Mouse (Mus musculus) limb, embryonic 12.5 days (tissue): ENCODE measurements at regions not wholly inside any gene's neighbourhood (a gene's known extent, or its start where the extent isn't known, plus 50 kb on each side); places are given as distances from the start of the nearest gene placed in this dataset.

Experiments used
- ATAC-seq: fragments of 200-750 bp; cut with Nextera tagmentation; 2 replicates; pipeline ENCODE4 v1.8.0; 2017; ENCODE audit warnings: low read depth, moderate TSS enrichment; ENCODE audit not compliant: insufficient number of reproducible peaks, insufficient read depth, low FRiP score, low TSS enrichment
- H3K27ac ChIP-seq: fragments of 300-500 bp; sonication (generic); 2 replicates; pipeline ENCODE4 v1.5.1; 2016; ENCODE audit warnings: mild to moderate bottlenecking, moderate library complexity
- H3K27me3 ChIP-seq: fragments of 300-500 bp; sonication (generic); 2 replicates; pipeline ENCODE4 v1.6.1; 2016; ENCODE audit warnings: mild to moderate bottlenecking, moderate library complexity
- H3K36me3 ChIP-seq: fragments of 300-500 bp; sonication (generic); 2 replicates; pipeline ENCODE4 v1.6.1; 2016; ENCODE audit warnings: mild to moderate bottlenecking, moderate library complexity
- H3K4me1 ChIP-seq: fragments of 300-500 bp; sonication (generic); replicated peaks from 2 replicates; pipeline ENCODE4 v1.6.1; 2016
- H3K4me2 ChIP-seq: fragments of 300-500 bp; sonication (generic); 2 replicates; pipeline ENCODE4 v1.6.1; 2016; ENCODE audit warnings: mild to moderate bottlenecking, moderate library complexity
- H3K4me3 ChIP-seq: fragments of 300-500 bp; sonication (generic); replicated peaks from 2 replicates; pipeline ENCODE4 v1.5.1; 2016; ENCODE audit warnings: mild to moderate bottlenecking
- H3K9ac ChIP-seq: fragments of 300-500 bp; sonication (generic); replicated peaks from 2 replicates; pipeline ENCODE4 v1.6.1; 2016; ENCODE audit warnings: mild to moderate bottlenecking, moderate library complexity
- H3K9me3 ChIP-seq: fragments of 300-500 bp; sonication (generic); 2 replicates; pipeline ENCODE4 v1.6.1; 2016; ENCODE audit warnings: mild to moderate bottlenecking, moderate library complexity
- WGBS: fragments of 180-500 bp; shearing (Covaris S2); methylation state at CpG from one replicate; pipeline ENCODE4 v1.1.7; 2016; 5-methylcytosine and 5-hydroxymethylcytosine counted together

DNA sequence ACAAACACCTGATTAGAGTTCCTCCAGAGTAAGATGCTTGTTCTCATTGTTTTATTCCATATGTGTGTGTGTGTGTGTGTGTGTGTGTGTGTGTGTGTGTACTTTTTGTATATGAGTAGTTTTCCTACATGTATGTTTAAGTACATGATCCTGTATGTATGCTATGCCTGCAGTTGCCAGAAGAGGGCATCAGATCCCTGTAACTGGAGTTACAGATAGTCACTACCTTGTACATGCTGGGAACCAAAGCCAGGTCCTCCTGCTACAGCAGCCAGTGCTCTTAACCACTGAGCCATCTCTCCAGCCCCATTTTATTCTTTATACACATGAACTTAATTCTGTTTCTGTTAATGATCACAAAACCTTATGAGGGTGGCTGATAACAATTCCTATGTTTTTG lies 127.8 kb downstream of the Anxa2 start:
- H3K4me2 ChIP-seq = no peak overlapping the region
- no peaks in the 10 kb centered on the region for H3K36me3 ChIP-seq
- ATAC-seq = no peak

DNA sequence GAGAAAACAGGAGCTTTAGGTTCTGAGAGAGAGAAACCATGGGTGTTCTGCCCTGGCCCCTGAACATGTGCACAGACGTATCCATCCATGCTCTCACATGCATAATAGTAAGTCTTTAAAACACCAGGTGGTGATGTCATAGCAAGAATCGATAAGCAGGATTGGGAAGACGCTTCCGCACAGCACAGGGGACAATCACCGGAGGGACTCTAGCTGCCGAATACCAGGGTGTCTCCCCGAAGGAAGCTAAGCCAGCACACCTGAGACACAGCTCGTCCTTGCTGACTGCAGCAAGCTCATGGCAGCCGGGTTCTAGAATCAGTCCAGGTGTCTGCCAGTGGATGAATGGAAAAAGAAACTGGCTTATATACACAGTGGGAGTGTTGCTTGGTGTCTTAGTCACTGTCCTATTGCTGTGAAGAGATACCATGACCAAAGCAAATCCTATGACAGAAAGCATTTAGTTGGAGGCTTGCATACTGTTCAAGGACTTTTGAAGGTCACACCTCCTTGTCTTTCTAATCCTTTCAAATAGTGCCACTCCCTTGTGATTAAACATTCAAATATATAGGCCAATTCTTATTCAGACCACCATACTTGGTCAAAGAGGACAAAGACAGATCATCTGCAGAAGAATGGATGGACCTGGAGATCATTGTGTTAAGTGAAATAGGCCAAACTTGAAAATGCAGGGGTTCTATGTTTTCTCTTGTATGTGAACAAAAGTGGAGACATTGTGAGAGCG lies 124.4 kb downstream of the Anxa2 start:
- H3K27ac ChIP-seq = no peak overlapping the region
- no peaks in the 10 kb centered on the region for H3K9me3 ChIP-seq
- H3K9ac ChIP-seq = no peak overlapping the region
- 92% methylated on average over 10 of the region's 10 CpGs for WGBS
- peaks cover 35% of the 10 kb centered on the region for H3K27me3 ChIP-seq
- ATAC-seq = no peak
- no peaks in the 10 kb centered on the region for H3K4me1 ChIP-seq
- H3K4me2 ChIP-seq = no peak overlapping the region
- no peak overlapping the region for H3K4me3 ChIP-seq
- H3K36me3 ChIP-seq = no peaks in the 10 kb centered on the region

More for the DNA sequence above, 127.8 kb downstream of the Anxa2 start:
- H3K4me1 ChIP-seq = no peaks in the 10 kb centered on the region
- no peak overlapping the region for H3K27ac ChIP-seq
- no peak overlapping the region for H3K4me3 ChIP-seq
- no peaks in the 10 kb centered on the region for H3K9me3 ChIP-seq
- peaks cover 16% of the 10 kb centered on the region for H3K27me3 ChIP-seq
- H3K9ac ChIP-seq = no peak overlapping the region

GRCm38 (mm10) chr9:69575386-69575785 lies 122.0 kb downstream of the Anxa2 start:
- Histone ChIP-seq H3K9ac (no peak overlapping the region), H3K27ac (no peak overlapping the region), H3K4me3 (no peak overlapping the region), H3K9me3 (no peaks in the 10 kb centered on the region), H3K4me1 (no peaks in the 10 kb centered on the region), H3K27me3 (peaks cover 35% of the 10 kb centered on the region), H3K36me3 (no peaks in the 10 kb centered on the region), H3K4me2 (no peak overlapping the region)
- WGBS = 14% methylated on average over 14 of the region's 14 CpGs
- no peak for ATAC-seq

DNA sequence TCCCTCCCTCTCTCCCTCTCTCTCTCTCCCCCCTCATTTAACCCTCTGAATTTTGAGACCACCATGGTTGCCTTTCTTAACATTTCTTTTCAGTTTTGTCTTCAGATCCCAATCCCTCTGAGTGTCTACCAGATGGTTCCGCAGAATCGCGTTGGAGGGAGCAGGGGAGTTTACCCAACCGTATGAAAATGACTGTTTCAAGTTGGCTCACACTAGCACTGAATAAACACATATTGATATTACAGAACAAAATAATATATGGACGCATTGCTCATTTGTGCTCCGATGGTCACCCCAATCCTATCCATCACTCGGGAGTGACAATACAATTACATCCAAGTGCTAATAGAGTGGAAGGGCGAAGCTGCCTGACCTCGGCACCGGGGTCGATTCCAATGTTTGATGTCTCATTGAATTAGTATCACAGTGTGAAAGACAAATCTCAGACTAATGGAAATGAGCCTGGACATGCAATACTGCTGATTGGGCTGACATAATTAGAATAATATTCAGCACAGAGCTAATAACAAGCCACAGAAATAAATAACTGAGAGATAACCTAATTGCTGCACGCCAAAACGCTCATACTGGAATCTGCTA lies 115.3 kb downstream of the Anxa2 start:
- H3K36me3 ChIP-seq = no peaks in the 10 kb centered on the region
- no peak for ATAC-seq
- no peak overlapping the region for H3K4me2 ChIP-seq
- H3K4me3 ChIP-seq = no peak overlapping the region
- H3K27me3 ChIP-seq = peaks cover 11% of the 10 kb centered on the region; the same call in 1 of the 2 replicates
- H3K4me1 ChIP-seq = no peaks in the 10 kb centered on the region
- H3K9me3 ChIP-seq = no peaks in the 10 kb centered on the region
- H3K27ac ChIP-seq = no peak overlapping the region
- no peak overlapping the region for H3K9ac ChIP-seq
- WGBS = 76% methylated on average over 13 of the region's 13 CpGs

DNA sequence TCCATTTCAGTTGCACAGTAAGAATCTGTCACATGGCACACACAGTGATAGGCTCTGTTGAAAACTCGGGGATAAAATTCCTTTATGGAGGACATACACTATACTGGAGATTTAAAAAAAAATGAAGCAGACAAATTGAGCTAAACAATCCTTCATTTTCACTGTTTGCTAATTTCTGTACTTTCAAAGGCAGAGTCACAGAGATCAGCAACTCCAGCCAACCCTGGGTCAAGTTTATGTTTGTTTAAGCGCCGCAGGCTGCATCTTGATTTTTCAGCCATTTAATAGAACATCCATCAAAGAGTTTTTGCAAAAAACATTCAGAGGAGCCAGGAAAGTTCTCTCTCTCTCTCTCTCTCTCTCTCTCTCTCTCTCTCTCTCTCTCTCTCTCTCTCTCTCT lies 114.8 kb downstream of the Anxa2 start:
- ATAC-seq = no peak
- Histone ChIP-seq H3K27me3 (peaks cover 11% of the 10 kb centered on the region; the same call in 1 of the 2 replicates), H3K4me1 (no peaks in the 10 kb centered on the region), H3K4me2 (no peak overlapping the region), H3K9ac (no peak overlapping the region), H3K36me3 (no peaks in the 10 kb centered on the region), H3K9me3 (no peaks in the 10 kb centered on the region), H3K27ac (no peak overlapping the region), H3K4me3 (no peak overlapping the region)
- 85% methylated on average over 3 of the region's 3 CpGs for WGBS

GRCm38 (mm10) chr9:69566996-69567395 lies 113.6 kb downstream of the Anxa2 start:
- Histone ChIP-seq H3K4me2 (no peak overlapping the region), H3K27me3 (peaks cover 11% of the 10 kb centered on the region; the same call in 1 of the 2 replicates), H3K4me3 (no peak overlapping the region), H3K4me1 (no peaks in the 10 kb centered on the region), H3K9ac (no peak overlapping the region), H3K27ac (no peak overlapping the region), H3K36me3 (no peaks in the 10 kb centered on the region), H3K9me3 (no peaks in the 10 kb centered on the region)
- 81% methylated on average over 6 of the region's 6 CpGs for WGBS
- ATAC-seq = no peak

- Histone ChIP-seq H3K27me3 (no peaks in the 10 kb centered on the region), H3K4me2 (no peak overlapping the region), H3K9ac (no peak overlapping the region), H3K4me3 (no peak overlapping the region), H3K9me3 (no peaks in the 10 kb centered on the region), H3K36me3 (no peaks in the 10 kb centered on the region), H3K27ac (no peak overlapping the region), H3K4me1 (no peaks in the 10 kb centered on the region)
- ATAC-seq = no peak
- 40% methylated on average over 5 of the region's 5 CpGs for WGBS
Observed at GRCm38 (mm10) chr9:69543241-69543640, 89.8 kb downstream of the Anxa2 start.
